Mouse (Mus musculus) kidney, embryonic 14.5 days (tissue): ENCODE measurements around the gene Ralgps2. TPM values are rescaled to one million over a fixed set of nuclear protein-coding genes. Genes with fewer than 3 reads are reported as not detected.

Experiments used
- ATAC-seq: fragments of 200-750 bp; cut with Nextera tagmentation; 2 replicates; pipeline ENCODE4 v1.8.0; 2017; ENCODE audit warnings: moderate number of reproducible peaks, mild to moderate bottlenecking, moderate TSS enrichment, moderate library complexity; ENCODE audit not compliant: low FRiP score, low TSS enrichment
- H3K27ac ChIP-seq: fragments of 300-500 bp; sonication (generic); 2 replicates; pipeline ENCODE4 v1.5.1; 2014; ENCODE audit warnings: low read depth, mild to moderate bottlenecking, low read length, moderate library complexity, mixed read lengths
- H3K27me3 ChIP-seq: fragments of 300-500 bp; sonication (generic); 2 replicates; pipeline ENCODE4 v1.6.1; 2014; ENCODE audit warnings: mild to moderate bottlenecking, low read length; ENCODE audit not compliant: control insufficient read depth, insufficient read depth
- H3K36me3 ChIP-seq: fragments of 300-500 bp; sonication (generic); 2 replicates; pipeline ENCODE4 v1.6.1; 2014; ENCODE audit warnings: low read length, mixed read lengths; ENCODE audit not compliant: control insufficient read depth, insufficient read depth
- H3K4me1 ChIP-seq: fragments of 300-500 bp; sonication (generic); 2 replicates; pipeline ENCODE4 v1.6.1; 2014; ENCODE audit warnings: low read length, mixed read lengths; ENCODE audit not compliant: control insufficient read depth, insufficient read depth
- H3K4me2 ChIP-seq: fragments of 300-500 bp; sonication (generic); replicated peaks from 2 replicates; pipeline ENCODE4 v1.6.1; 2014; ENCODE audit warnings: low read depth, mild to moderate bottlenecking, low read length
- H3K4me3 ChIP-seq: fragments of 300-500 bp; sonication (generic); 2 replicates; pipeline ENCODE4 v1.5.1; 2014; ENCODE audit warnings: mild to moderate bottlenecking, low read length
- H3K9ac ChIP-seq: fragments of 300-500 bp; sonication (generic); 2 replicates; pipeline ENCODE4 v1.6.1; 2014; ENCODE audit warnings: low read depth, mild to moderate bottlenecking, low read length, moderate library complexity
- H3K9me3 ChIP-seq: fragments of 300-500 bp; sonication (generic); 2 replicates; pipeline ENCODE4 v1.6.1; 2016; ENCODE audit warnings: low read length; ENCODE audit not compliant: control insufficient read depth
- WGBS: fragments of 180-500 bp; shearing (Covaris S2); extraction: QIAGEN DNeasy Blood & Tissue Kit; methylation state at CpG from one replicate; pipeline ENCODE4 v1.1.7; 2014; 5-methylcytosine and 5-hydroxymethylcytosine counted together
- polyA plus RNA-seq: library from polyadenylated mRNA; unstranded; fragments of >200 nt; fragmentation: Nextera tagmentation; extraction: Ambion mirVana; gene quantifications from 2 replicates; pipeline ENCODE4 v1.2.1, GENCODE M21; 2014

The Ralgps2 gene
- polyA plus RNA-seq, 1 experiment from 2014 or later: 80.8 TPM

- Histone ChIP-seq H3K36me3 (no peaks in the 10 kb centered on the region), H3K4me2 (no peak overlapping the region), H3K4me3 (no peak overlapping the region), H3K9me3 (no peaks in the 10 kb centered on the region), H3K27me3 (no peaks in the 10 kb centered on the region), H3K9ac (no peak overlapping the region), H3K4me1 (no peaks in the 10 kb centered on the region), H3K27ac (no peak overlapping the region)
- WGBS: 84% methylated on average over 6 of the region's 6 CpGs
- ATAC-seq: no peak
Measured at GRCm38 (mm10) chr1:156973857-156974256, 34.4 kb upstream of the Ralgps2 start.

DNA sequence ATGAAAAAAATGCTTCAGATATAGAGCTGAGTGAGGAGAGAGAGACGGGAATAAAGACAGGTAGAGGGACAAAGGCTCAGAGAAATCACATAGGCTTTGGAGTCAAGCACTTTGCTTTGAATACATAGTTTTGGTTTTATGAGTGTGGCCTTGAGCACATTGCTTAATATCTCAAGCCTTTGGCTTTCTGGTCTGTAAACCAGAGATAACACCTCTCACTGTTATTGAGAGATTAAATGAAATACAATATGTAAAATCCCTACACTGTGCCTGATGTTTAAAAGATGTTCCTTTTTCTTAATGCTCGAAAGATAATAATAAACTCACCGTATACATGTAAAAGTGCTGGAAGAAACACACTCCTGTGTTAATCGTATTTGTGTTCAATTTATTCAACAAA, 33.0 kb upstream of the Ralgps2 start:
- ATAC-seq: no peak
- WGBS: 93% methylated on average over 4 of the region's 4 CpGs

DNA sequence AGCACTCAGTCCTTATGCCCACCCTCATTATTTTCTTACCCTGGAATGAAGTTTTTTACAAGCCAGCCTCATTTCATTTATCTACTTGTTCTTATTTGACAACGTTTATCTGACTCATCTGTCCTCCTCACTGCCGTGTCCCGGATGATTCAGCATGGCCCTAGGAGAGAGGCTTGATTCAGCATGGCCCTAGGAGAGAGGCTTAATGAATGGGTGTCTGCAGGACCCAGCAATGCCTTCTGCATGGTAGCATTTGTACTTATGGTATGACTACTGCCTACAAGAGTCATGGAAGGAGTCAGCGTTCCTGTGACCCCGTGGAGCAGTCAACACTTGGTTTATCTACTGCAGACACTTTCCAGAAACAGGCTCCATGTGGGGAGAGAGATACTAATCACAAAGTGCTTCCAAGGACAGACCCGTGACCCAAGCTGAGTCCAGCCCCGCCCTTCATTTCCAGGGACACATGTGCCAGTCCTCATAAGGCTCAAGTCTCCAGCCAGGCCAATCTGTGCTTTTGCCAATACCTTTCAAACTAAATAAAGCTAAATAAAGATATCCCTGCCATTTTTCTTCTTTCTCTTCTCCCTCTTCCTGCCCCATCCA, 31.9 kb upstream of the Ralgps2 start:
- H3K27me3 ChIP-seq: no peaks in the 10 kb centered on the region
- 82% methylated on average over 7 of the region's 7 CpGs for WGBS
- no peak overlapping the region for H3K4me2 ChIP-seq
- no peaks in the 10 kb centered on the region for H3K4me1 ChIP-seq
- H3K9me3 ChIP-seq: no peaks in the 10 kb centered on the region
- H3K27ac ChIP-seq: no peak overlapping the region
- H3K4me3 ChIP-seq: no peak overlapping the region
- H3K9ac ChIP-seq: no peak overlapping the region
- no peak for ATAC-seq
- no peaks in the 10 kb centered on the region for H3K36me3 ChIP-seq

More for the DNA sequence above, 33.0 kb upstream of the Ralgps2 start:
- Histone ChIP-seq H3K4me1 (no peaks in the 10 kb centered on the region), H3K9ac (no peak overlapping the region), H3K27ac (no peak overlapping the region), H3K27me3 (no peaks in the 10 kb centered on the region), H3K4me3 (no peak overlapping the region), H3K4me2 (no peak overlapping the region), H3K9me3 (no peaks in the 10 kb centered on the region), H3K36me3 (no peaks in the 10 kb centered on the region)

- Histone ChIP-seq H3K27ac (no peak overlapping the region), H3K36me3 (no peaks in the 10 kb centered on the region), H3K27me3 (no peaks in the 10 kb centered on the region), H3K9ac (no peak overlapping the region), H3K4me1 (no peaks in the 10 kb centered on the region), H3K9me3 (no peaks in the 10 kb centered on the region), H3K4me3 (no peak overlapping the region), H3K4me2 (no peak overlapping the region)
- WGBS: 38% methylated on average over 6 of the region's 6 CpGs
- no peak for ATAC-seq
Measured at GRCm38 (mm10) chr1:156970641-156971040, 31.2 kb upstream of the Ralgps2 start.

DNA sequence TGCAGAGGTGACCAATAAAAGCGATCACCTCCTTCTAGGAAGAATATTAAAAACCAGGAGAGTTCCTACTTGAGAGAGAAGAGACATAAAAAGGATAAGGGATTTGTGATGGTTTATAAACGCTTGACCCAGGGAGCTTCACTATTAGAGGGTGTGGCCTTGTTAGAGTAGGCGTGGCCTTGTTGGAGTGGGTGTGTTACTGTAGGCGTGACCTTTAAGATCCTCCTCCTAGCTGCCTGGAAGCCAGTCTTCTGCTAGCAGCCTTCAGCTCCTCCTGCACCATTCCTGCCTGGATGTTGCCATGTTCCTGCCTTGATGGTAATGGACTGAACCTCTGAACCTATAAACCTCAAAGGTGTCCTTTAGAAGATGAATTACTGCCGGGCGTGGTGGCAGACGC, 28.7 kb upstream of the Ralgps2 start:
- H3K4me3 ChIP-seq: no peak overlapping the region
- H3K4me2 ChIP-seq: no peak overlapping the region
- ATAC-seq: no peak
- H3K9ac ChIP-seq: no peak overlapping the region
- WGBS: 84% methylated on average over 7 of the region's 7 CpGs
- H3K27me3 ChIP-seq: no peaks in the 10 kb centered on the region
- H3K27ac ChIP-seq: no peak overlapping the region
- H3K36me3 ChIP-seq: no peaks in the 10 kb centered on the region
- no peaks in the 10 kb centered on the region for H3K9me3 ChIP-seq
- no peaks in the 10 kb centered on the region for H3K4me1 ChIP-seq

DNA sequence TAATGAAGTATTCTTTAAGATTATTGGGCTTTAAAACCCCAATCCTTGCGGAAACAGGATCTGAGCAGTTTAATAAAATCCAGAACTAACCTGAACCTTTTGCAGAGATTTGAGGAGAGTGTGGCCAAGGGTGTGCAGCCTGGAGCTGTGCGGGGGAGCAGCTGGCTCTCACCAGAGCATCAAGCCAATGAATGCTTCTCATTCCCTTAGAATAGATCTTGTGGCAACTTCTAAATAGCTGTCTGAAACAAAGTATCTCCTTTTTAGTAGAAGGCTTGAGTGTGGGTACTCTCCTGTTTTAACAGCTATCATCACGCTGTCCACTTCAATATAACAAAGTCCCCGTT, 25.1 kb upstream of the Ralgps2 start:
- Histone ChIP-seq H3K27me3 (no peaks in the 10 kb centered on the region), H3K4me3 (no peak overlapping the region), H3K4me2 (no peak overlapping the region), H3K9me3 (no peaks in the 10 kb centered on the region), H3K9ac (no peak overlapping the region), H3K4me1 (no peaks in the 10 kb centered on the region), H3K36me3 (no peaks in the 10 kb centered on the region), H3K27ac (no peak overlapping the region; the same call in 1 of the 2 replicates)
- WGBS: 82% methylated on average over 4 of the region's 4 CpGs
- no peak for ATAC-seq

- 19% methylated on average over 7 of the region's 7 CpGs for WGBS
- no peak overlapping the region for H3K4me3 ChIP-seq
- no peaks in the 10 kb centered on the region for H3K36me3 ChIP-seq
- H3K9ac ChIP-seq: no peak overlapping the region
- no peaks in the 10 kb centered on the region for H3K27me3 ChIP-seq
- H3K27ac ChIP-seq: no peak overlapping the region
- no peak overlapping the region for H3K4me2 ChIP-seq
- ATAC-seq: no peak
- H3K9me3 ChIP-seq: no peaks in the 10 kb centered on the region
- no peaks in the 10 kb centered on the region for H3K4me1 ChIP-seq
Measured at GRCm38 (mm10) chr1:156963871-156964585, 24.6 kb upstream of the Ralgps2 start.

DNA sequence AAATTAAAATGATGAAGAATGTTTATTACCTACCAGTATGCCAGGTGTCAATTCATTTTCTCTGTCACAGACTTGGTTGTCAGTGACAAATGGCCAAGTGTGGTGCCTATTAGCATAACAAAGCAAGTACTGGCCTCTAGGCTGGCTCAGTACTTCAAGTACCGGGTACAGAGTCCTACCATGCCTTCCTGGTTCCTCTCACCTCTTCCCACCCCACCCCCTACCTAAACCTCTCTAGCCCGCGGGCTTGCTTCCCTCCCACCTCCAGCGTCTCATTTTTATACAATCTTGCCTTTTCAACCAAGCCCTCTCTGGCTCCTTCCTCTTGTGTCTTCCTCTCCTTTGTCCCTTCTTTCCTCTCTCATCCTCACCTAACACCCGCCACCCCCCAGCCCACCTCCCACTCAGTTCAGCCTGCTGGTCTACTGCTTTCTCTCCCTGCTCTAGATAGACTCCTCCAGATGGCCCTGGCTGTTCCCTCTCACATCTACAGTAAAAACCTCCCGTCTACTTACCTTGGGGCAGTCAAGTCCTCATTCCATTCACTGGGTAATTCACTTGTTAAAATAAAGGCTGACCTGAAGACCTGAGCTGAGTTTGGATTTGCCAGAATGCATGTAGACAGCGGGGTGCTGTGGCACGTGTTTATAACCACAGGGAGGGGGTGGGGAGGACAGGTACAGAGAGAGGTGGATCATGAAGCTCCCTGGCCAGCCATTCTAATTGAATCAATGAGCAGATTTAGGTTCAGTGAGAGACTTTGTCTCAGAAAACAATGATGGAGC, 22.2 kb upstream of the Ralgps2 start:
- no peak for ATAC-seq
- WGBS: 45% methylated on average over 8 of the region's 8 CpGs
- Histone ChIP-seq H3K4me1 (no peaks in the 10 kb centered on the region), H3K9me3 (no peaks in the 10 kb centered on the region), H3K27ac (no peak overlapping the region), H3K4me3 (no peak overlapping the region), H3K36me3 (no peaks in the 10 kb centered on the region), H3K9ac (no peak overlapping the region), H3K27me3 (no peaks in the 10 kb centered on the region), H3K4me2 (no peak overlapping the region)

DNA sequence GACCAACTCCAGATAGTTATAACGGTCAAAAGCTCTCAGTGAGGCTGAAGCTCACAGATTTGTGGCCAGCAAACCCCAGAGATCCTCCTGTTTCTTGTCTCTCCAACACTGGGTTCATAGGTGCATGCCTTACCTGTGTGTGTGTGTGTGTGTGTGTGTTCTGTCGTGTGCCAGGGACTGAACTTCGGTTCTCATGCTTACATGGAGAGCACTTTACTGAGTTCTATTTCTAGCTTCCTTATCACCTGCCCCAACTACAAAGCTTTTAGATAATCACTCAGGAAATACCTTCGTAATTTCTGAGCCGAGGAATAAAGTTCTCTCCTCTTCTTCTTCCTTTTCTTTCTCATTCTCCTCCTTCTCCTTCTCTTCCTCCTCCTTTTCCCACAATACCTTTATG, 19.6 kb upstream of the Ralgps2 start:
- H3K4me1 ChIP-seq: 0 out of 2 replicates have a peak, but pooled peaks cover 2% of the 10 kb centered on the region
- no peaks in the 10 kb centered on the region for H3K36me3 ChIP-seq
- no peaks in the 10 kb centered on the region for H3K9me3 ChIP-seq

More for the DNA sequence above, 19.6 kb upstream of the Ralgps2 start:
- Histone ChIP-seq H3K4me3 (no peak overlapping the region), H3K9ac (no peak overlapping the region), H3K27me3 (no peaks in the 10 kb centered on the region), H3K4me2 (no peak overlapping the region), H3K27ac (no peak overlapping the region)
- no peak for ATAC-seq
- 68% methylated on average over 5 of the region's 5 CpGs for WGBS
